Mouse (Mus musculus): Measurements from ENCODE around the gene Gtpbp6. TPM values are rescaled to one million over a fixed set of nuclear protein-coding genes. Genes with fewer than 3 reads are reported as not detected.

Gene Gtpbp6
- polyA plus RNA-seq, 1 experiment from 2014 or later: 61.5 TPM

GRCm38 (mm10) chr5:110102429-110102828, 5.6 kb downstream of the Gtpbp6 start:
- no peak overlapping the region for H3K4me3 ChIP-seq (ENCODE audit: low read depth, low read length)
- ATAC-seq (ENCODE audit: low read depth): no peak
- peak overlapping the region; percentile 65; the same call in 1 of the 2 replicates for H3K4me2 ChIP-seq (ENCODE audit: low read depth, low read length)
- peaks cover 23% of the 10 kb centered on the region; the same call in 1 of the 2 replicates for H3K4me1 ChIP-seq (ENCODE audit: control insufficient read depth, insufficient read depth, low read length)
- no peaks in the 10 kb centered on the region for H3K9me3 ChIP-seq (ENCODE audit: control insufficient read depth, low read length)
- no peak overlapping the region for H3K27ac ChIP-seq (ENCODE audit: low read depth, low read length)
- peaks cover 28% of the 10 kb centered on the region for H3K36me3 ChIP-seq (ENCODE audit: control insufficient read depth, insufficient read depth, low read length)
- no peaks in the 10 kb centered on the region for H3K27me3 ChIP-seq (ENCODE audit: control insufficient read depth, insufficient read depth, low read length)
- H3K9ac ChIP-seq (replicated peaks; ENCODE audit: low read depth, low read length): no peak overlapping the region
- 87% methylated on average over 13 of the region's 13 CpGs for WGBS

GRCm38 (mm10) chr5:110101716-110102347, 6.2 kb downstream of the Gtpbp6 start:
- peak overlapping the region; percentile 65 for H3K4me2 ChIP-seq (ENCODE audit: low read depth, low read length)
- peaks cover 21% of the 10 kb centered on the region; the same call in 1 of the 2 replicates for H3K4me1 ChIP-seq (ENCODE audit: control insufficient read depth, insufficient read depth, low read length)
- H3K27ac ChIP-seq (ENCODE audit: low read depth, low read length): no peak overlapping the region
- H3K4me3 ChIP-seq (ENCODE audit: low read depth, low read length): peak overlapping the region; percentile 27
- H3K27me3 ChIP-seq (ENCODE audit: control insufficient read depth, insufficient read depth, low read length): no peaks in the 10 kb centered on the region
- no peaks in the 10 kb centered on the region for H3K9me3 ChIP-seq (ENCODE audit: control insufficient read depth, low read length)
- 25% methylated on average over 34 of the region's 34 CpGs for WGBS
- H3K9ac ChIP-seq (replicated peaks; ENCODE audit: low read depth, low read length): peak overlapping the region; percentile 39
- H3K36me3 ChIP-seq (ENCODE audit: control insufficient read depth, insufficient read depth, low read length): peaks cover 28% of the 10 kb centered on the region
- ATAC-seq (ENCODE audit: low read depth): peak; percentile 62

DNA sequence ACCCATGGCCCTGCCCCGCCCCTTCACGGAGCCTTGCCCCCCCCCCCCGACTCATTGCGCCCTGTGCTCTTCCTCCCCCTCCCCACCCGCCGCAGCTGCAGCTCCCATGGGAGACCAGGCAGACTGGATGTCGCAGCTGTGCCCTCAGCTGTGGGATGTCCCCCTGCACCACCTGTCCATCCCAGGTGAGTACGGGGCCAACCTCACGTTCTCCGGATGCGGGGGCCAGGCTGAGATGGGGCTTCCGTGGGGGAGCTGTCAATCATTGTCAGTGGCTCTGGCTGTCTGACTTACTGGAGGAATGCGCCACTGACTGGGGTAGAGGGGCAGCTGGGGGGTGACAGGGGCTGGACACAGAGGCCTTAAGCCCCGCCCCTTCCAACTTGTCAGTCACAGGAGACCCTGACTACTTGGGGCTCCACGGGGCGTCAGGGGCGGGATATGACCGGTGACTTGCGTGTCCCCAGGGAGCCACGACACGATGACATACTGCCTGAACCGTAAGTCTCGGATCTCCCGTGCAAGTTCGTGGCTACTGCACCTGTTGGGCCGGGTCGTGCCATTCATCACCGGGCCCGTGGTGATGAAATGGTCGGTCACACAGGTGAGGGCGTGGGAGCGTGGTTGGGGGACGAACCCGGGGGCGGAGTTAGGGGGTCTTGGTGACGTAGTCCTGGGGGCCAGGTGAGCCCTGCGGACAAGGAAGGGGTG, 6.9 kb downstream of the Gtpbp6 start:
- H3K9me3 ChIP-seq (ENCODE audit: control insufficient read depth, low read length): no peaks in the 10 kb centered on the region
- peak overlapping the region; percentile 27 for H3K4me3 ChIP-seq (ENCODE audit: low read depth, low read length)
- WGBS: 1% methylated on average over 32 of the region's 37 CpGs
- peaks cover 28% of the 10 kb centered on the region for H3K36me3 ChIP-seq (ENCODE audit: control insufficient read depth, insufficient read depth, low read length)
- ATAC-seq (ENCODE audit: low read depth): peak; percentile 36
- peak overlapping the region; percentile 39 for H3K9ac ChIP-seq (replicated peaks; ENCODE audit: low read depth, low read length)
- no peak overlapping the region for H3K27ac ChIP-seq (ENCODE audit: low read depth, low read length)
- H3K4me2 ChIP-seq (ENCODE audit: low read depth, low read length): peak overlapping the region; percentile 65
- H3K4me1 ChIP-seq (ENCODE audit: control insufficient read depth, insufficient read depth, low read length): peaks cover 15% of the 10 kb centered on the region; the same call in 1 of the 2 replicates
- H3K27me3 ChIP-seq (ENCODE audit: control insufficient read depth, insufficient read depth, low read length): no peaks in the 10 kb centered on the region

DNA sequence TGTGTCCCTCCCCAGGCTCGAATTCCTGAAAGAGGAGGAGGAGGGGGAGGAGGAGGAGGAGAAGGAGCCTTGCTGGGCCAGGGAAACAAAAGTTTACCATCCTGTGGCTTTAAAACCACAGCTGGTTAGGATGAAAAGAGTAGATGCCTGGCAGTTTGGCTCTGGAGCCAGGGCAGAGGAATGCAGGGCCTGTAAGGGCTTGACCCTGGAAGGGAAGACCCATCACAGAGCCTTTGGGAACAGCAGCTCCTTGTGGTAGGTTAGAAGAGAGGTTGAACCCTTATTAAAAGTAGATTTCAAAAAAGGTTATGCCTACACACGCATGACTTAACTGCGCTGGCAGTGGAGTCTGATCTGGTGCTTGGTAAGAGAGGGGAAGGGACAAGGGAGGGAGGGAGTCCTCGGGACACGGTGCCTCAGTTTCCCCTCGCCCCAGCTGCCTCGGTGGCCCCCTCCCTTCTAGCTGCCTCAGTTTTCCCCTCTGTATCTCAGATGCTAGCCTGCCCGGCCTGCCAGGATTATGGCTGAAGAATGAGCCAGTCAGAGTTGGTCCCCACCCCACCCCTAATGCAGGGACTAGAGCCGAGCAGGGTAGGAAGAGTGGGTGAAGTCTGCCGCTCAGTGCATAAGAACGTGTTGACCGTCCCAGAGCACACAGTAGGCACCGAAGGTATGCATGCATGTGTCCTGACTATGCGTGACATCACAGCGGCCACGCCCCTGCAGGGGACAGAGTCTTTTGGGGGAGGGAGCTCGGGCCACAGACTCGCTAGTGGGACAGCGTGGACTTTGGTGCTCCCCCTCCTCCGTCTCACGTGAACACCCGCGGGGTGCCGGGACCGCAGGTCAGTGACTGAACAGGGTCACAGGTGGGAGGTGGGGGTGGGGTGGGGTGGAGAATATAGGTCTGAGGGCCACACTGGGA, 8.1 kb downstream of the Gtpbp6 start, which contains the start of gene Plcxd1:
Gene Plcxd1, plus strand, starts transcription at position 314 of the 925 bp plus-strand sequence.
- WGBS: 6% methylated on average over 24 of the region's 25 CpGs
- no peaks in the 10 kb centered on the region for H3K9me3 ChIP-seq (ENCODE audit: control insufficient read depth, low read length)
- H3K4me2 ChIP-seq (ENCODE audit: low read depth, low read length): peak within 1 kb of the TSS; percentile 65
- no peaks in the 10 kb centered on the region for H3K27me3 ChIP-seq (ENCODE audit: control insufficient read depth, insufficient read depth, low read length)
- peaks cover 13% of the 10 kb centered on the region; the same call in 1 of the 2 replicates for H3K4me1 ChIP-seq (ENCODE audit: control insufficient read depth, insufficient read depth, low read length)
- H3K27ac ChIP-seq (ENCODE audit: low read depth, low read length): no peak within 1 kb of the TSS
- peaks cover 21% of the 10 kb centered on the region for H3K36me3 ChIP-seq (ENCODE audit: control insufficient read depth, insufficient read depth, low read length)
- no peak for ATAC-seq (ENCODE audit: low read depth)
- H3K4me3 ChIP-seq (ENCODE audit: low read depth, low read length): no peak within 1 kb of the TSS; the same call in 1 of the 2 replicates
- H3K9ac ChIP-seq (replicated peaks; ENCODE audit: low read depth, low read length): peak within 1 kb of the TSS; percentile 39; the same call in 1 of the 2 replicates

DNA sequence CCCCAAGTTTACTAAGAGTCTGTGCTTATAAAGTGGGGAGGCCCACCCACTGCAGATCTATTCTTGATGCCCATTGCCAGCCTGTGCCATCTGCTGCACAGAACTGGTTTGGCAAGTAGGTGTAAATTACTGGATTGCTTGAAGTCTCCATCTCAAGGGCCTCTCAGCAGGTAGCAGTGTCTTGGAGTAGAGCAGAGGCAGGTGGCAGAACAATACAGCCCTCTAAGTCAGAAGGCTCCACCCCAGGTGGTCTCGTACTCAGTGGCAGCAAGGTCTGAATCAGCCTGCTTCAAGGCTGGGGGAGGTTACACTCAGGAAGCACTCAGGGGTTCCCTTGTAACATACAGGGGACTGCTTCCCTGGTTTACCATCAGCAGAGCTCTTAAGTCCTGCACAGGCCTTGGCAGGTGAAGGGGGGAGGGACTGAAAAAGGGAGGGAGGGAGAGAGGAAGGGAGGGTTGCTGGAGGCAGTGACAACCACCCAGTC, 9.0 kb downstream of the Gtpbp6 start:
- Histone ChIP-seq H3K27me3 (ENCODE audit: control insufficient read depth, insufficient read depth, low read length) (no peaks in the 10 kb centered on the region), H3K4me3 (ENCODE audit: low read depth, low read length) (no peak overlapping the region), H3K4me1 (ENCODE audit: control insufficient read depth, insufficient read depth, low read length) (peaks cover 13% of the 10 kb centered on the region; the same call in 1 of the 2 replicates), H3K9ac (replicated peaks; ENCODE audit: low read depth, low read length) (no peak overlapping the region), H3K4me2 (ENCODE audit: low read depth, low read length) (no peak overlapping the region), H3K36me3 (ENCODE audit: control insufficient read depth, insufficient read depth, low read length) (peaks cover 13% of the 10 kb centered on the region), H3K9me3 (ENCODE audit: control insufficient read depth, low read length) (no peaks in the 10 kb centered on the region), H3K27ac (ENCODE audit: low read depth, low read length) (no peak overlapping the region)
- whole genome bisulfite sequencing: 19% methylated on average over 1 of the region's 1 CpGs
- ATAC-seq (ENCODE audit: low read depth): no peak

- H3K9ac ChIP-seq (replicated peaks; ENCODE audit: low read depth, low read length): 0 out of 2 replicates have a peak overlapping the region, but pooled peaks have one; percentile 48
- H3K4me3 ChIP-seq (ENCODE audit: low read depth, low read length): peak overlapping the region; percentile 40
- H3K27ac ChIP-seq (ENCODE audit: low read depth, low read length): peak overlapping the region; percentile 10; the same call in 1 of the 2 replicates
- H3K36me3 ChIP-seq (ENCODE audit: control insufficient read depth, insufficient read depth, low read length): no peaks in the 10 kb centered on the region
- H3K9me3 ChIP-seq (ENCODE audit: control insufficient read depth, low read length): no peaks in the 10 kb centered on the region
- H3K4me2 ChIP-seq (ENCODE audit: low read depth, low read length): peak overlapping the region; percentile 68
- no peaks in the 10 kb centered on the region for H3K4me1 ChIP-seq (ENCODE audit: control insufficient read depth, insufficient read depth, low read length)
- WGBS: 3% methylated on average over 4 of the region's 4 CpGs
- ATAC-seq (ENCODE audit: low read depth): peak; percentile 44
- no peaks in the 10 kb centered on the region for H3K27me3 ChIP-seq (ENCODE audit: control insufficient read depth, insufficient read depth, low read length)
Observed at GRCm38 (mm10) chr5:110094847-110095213, 13.2 kb downstream of the Gtpbp6 start.

- Histone ChIP-seq H3K9me3 (ENCODE audit: control insufficient read depth, low read length) (no peaks in the 10 kb centered on the region), H3K4me3 (ENCODE audit: low read depth, low read length) (peak within 1 kb of the TSS; percentile 40), H3K27ac (ENCODE audit: low read depth, low read length) (peak within 1 kb of the TSS; percentile 10; the same call in 1 of the 2 replicates), H3K4me2 (ENCODE audit: low read depth, low read length) (peak within 1 kb of the TSS; percentile 68), H3K9ac (replicated peaks; ENCODE audit: low read depth, low read length) (peak within 1 kb of the TSS; percentile 48), H3K4me1 (ENCODE audit: control insufficient read depth, insufficient read depth, low read length) (no peaks in the 10 kb centered on the region), H3K36me3 (ENCODE audit: control insufficient read depth, insufficient read depth, low read length) (no peaks in the 10 kb centered on the region), H3K27me3 (ENCODE audit: control insufficient read depth, insufficient read depth, low read length) (no peaks in the 10 kb centered on the region)
- peak; percentile 97 for ATAC-seq (ENCODE audit: low read depth)
- WGBS: under 1% methylated on average over 24 of the region's 25 CpGs
Observed at GRCm38 (mm10) chr5:110094030-110094846, 13.8 kb downstream of the Gtpbp6 start, which contains the start of gene Gm35315. Gene Gm35315 (minus strand): TSS chr5:110094420.

GRCm38 (mm10) chr5:110091546-110091945, 16.5 kb downstream of the Gtpbp6 start:
- no peaks in the 10 kb centered on the region for H3K36me3 ChIP-seq (ENCODE audit: control insufficient read depth, insufficient read depth, low read length)
- H3K9me3 ChIP-seq (ENCODE audit: control insufficient read depth, low read length): no peaks in the 10 kb centered on the region
- no peak for ATAC-seq (ENCODE audit: low read depth)
- H3K4me2 ChIP-seq (ENCODE audit: low read depth, low read length): no peak overlapping the region
- 72% methylated on average over 2 of the region's 2 CpGs for WGBS
- H3K9ac ChIP-seq (replicated peaks; ENCODE audit: low read depth, low read length): no peak overlapping the region
- H3K27me3 ChIP-seq (ENCODE audit: control insufficient read depth, insufficient read depth, low read length): no peaks in the 10 kb centered on the region
- no peak overlapping the region for H3K27ac ChIP-seq (ENCODE audit: low read depth, low read length)
- no peak overlapping the region for H3K4me3 ChIP-seq (ENCODE audit: low read depth, low read length)
- no peaks in the 10 kb centered on the region for H3K4me1 ChIP-seq (ENCODE audit: control insufficient read depth, insufficient read depth, low read length)
